Mouse (Mus musculus): ENCODE measurements at regions not wholly inside any gene's neighbourhood (a gene's known extent, or its start where the extent isn't known, plus 50 kb on each side); places are given as distances from the start of the nearest gene placed in this dataset.
"Not testable (repeated sequence)": the region's sequence is repeated elsewhere in the genome, so short reads cannot be mapped to it uniquely, and the experiment has no call there.

DNA sequence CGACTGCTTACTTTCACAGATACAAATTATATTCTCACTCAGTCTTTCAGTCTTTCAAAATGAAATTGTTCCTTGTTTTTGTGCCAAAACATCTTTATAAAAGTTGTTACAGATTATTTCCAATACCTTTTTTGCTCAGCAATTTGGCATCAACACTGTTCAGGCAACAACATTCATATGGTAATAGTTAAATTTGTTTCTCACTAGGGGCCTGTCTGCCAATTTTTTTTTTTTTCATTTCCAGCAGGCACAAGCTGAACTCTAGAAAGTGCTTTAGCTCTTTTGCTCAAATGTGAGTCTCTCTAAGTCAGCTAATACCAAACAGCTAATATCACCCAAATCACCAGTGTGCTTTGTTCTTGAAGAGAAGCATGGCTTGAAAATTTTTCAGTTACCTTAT, 199.4 kb downstream of the Antxr2 start:
- Histone ChIP-seq H3K27me3 (ENCODE audit: low read depth, poor library complexity, severe bottlenecking) (no peaks in the 10 kb centered on the region), H3K4me3 (no peak overlapping the region), H3K27ac (replicated peaks) (no peak overlapping the region), H3K4me1 (no peaks in the 10 kb centered on the region), H3K9me3 (replicated peaks) (no peaks in the 10 kb centered on the region), H3K36me3 (no peaks in the 10 kb centered on the region)
- no peak for DNase-seq (ENCODE audit: low spot score)
- 86% methylated on average over 1 of the region's 1 CpGs for WGBS

GRCm38 (mm10) chr5:97817485-97817884, 213.4 kb downstream of the Antxr2 start:
- Histone ChIP-seq H3K36me3 (no peaks in the 10 kb centered on the region), H3K4me1 (no peaks in the 10 kb centered on the region), H3K4me3 (no peak overlapping the region), H3K9me3 (replicated peaks) (no peaks in the 10 kb centered on the region), H3K27ac (replicated peaks) (no peak overlapping the region), H3K27me3 (ENCODE audit: low read depth, poor library complexity, severe bottlenecking) (no peaks in the 10 kb centered on the region)
- 85% methylated on average over 3 of the region's 3 CpGs for WGBS
- no peak for DNase-seq (ENCODE audit: low spot score)

- H3K36me3 ChIP-seq: no peaks in the 10 kb centered on the region
- no peak overlapping the region for H3K27ac ChIP-seq (replicated peaks)
- WGBS: 96% methylated on average over 6 of the region's 6 CpGs
- H3K9me3 ChIP-seq (replicated peaks): no peaks in the 10 kb centered on the region
- no peak overlapping the region for H3K4me3 ChIP-seq
- DNase-seq (ENCODE audit: low spot score): no peak
- no peaks in the 10 kb centered on the region for H3K4me1 ChIP-seq
- H3K27me3 ChIP-seq (ENCODE audit: low read depth, poor library complexity, severe bottlenecking): no peaks in the 10 kb centered on the region
Measured at GRCm38 (mm10) chr5:97815357-97815756, 215.5 kb downstream of the Antxr2 start.

GRCm38 (mm10) chr5:97814700-97815099, 216.1 kb downstream of the Antxr2 start:
- 95% methylated on average over 2 of the region's 2 CpGs for WGBS
- H3K27me3 ChIP-seq (ENCODE audit: low read depth, poor library complexity, severe bottlenecking): no peaks in the 10 kb centered on the region
- H3K27ac ChIP-seq (replicated peaks): no peak overlapping the region
- no peaks in the 10 kb centered on the region for H3K4me1 ChIP-seq
- no peak overlapping the region for H3K4me3 ChIP-seq
- no peaks in the 10 kb centered on the region for H3K9me3 ChIP-seq (replicated peaks)
- DNase-seq (ENCODE audit: low spot score): no peak
- no peaks in the 10 kb centered on the region for H3K36me3 ChIP-seq

DNA sequence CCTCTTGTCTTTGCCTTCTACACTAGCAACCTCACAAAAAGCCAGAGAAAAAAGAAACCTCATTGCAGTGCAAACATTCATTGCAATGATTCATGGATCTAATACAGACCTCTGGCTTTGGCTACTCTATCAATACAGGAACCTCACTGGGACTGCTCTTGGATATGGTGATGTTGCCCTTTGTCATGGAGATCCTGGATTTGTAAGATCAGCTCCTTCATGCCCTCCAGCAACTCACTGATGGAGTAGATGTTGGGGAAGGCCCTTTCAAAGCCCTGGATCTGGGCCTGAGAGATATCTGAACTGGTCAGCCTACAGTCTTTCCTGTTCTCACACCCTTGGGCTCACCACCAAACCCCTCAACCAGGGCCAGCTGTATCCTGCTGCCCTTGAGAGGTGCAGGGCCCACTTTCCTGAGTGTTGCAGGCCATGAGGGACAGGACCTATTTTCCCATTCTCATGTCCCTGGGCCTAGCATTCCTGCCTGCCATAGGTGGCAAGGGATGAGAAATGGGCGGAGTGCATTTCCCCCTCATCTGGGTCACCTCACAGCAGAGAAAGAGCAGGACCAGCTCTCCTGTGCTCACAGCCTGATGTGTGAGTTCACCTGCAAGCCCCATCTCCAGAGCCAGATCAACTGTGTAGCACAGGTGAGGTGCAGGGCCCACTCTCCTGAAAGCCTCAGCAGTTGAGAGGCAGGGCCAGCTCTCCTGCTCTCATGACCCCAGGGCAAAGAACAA, 218.1 kb downstream of the Antxr2 start:
- Histone ChIP-seq H3K27me3 (ENCODE audit: low read depth, poor library complexity, severe bottlenecking) (no peaks in the 10 kb centered on the region), H3K4me3 (no peak overlapping the region), H3K9me3 (replicated peaks) (no peaks in the 10 kb centered on the region), H3K4me1 (no peaks in the 10 kb centered on the region), H3K27ac (replicated peaks) (no peak overlapping the region), H3K36me3 (no peaks in the 10 kb centered on the region)
- WGBS: 86% methylated on average over 1 of the region's 1 CpGs
- no peak for DNase-seq (ENCODE audit: low spot score)

DNA sequence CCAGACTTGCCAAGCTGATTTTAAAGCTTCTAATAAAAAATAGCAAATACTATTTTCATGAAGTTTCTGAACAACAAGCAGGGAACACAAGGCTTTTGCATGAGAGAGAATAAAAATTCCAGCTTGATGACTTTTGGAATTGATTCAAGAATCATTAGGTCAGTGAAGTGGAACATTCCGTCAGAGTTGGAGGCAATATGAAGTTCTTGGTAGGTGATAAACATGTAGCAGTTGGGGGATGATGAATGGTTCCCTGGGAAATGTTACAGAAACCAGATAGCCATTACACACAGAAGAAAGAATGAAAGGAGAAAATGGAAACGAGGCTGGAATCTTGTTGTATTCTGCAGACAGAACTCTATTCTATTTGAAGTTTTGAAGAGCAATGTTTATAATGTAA, 221.8 kb downstream of the Antxr2 start:
- Histone ChIP-seq H3K4me1 (no peaks in the 10 kb centered on the region), H3K9me3 (replicated peaks) (no peaks in the 10 kb centered on the region), H3K27me3 (ENCODE audit: low read depth, poor library complexity, severe bottlenecking) (no peaks in the 10 kb centered on the region), H3K4me3 (no peak overlapping the region), H3K27ac (replicated peaks) (no peak overlapping the region), H3K36me3 (no peaks in the 10 kb centered on the region)
- DNase-seq (ENCODE audit: low spot score): no peak
- WGBS: 75% methylated on average over 2 of the region's 2 CpGs

DNA sequence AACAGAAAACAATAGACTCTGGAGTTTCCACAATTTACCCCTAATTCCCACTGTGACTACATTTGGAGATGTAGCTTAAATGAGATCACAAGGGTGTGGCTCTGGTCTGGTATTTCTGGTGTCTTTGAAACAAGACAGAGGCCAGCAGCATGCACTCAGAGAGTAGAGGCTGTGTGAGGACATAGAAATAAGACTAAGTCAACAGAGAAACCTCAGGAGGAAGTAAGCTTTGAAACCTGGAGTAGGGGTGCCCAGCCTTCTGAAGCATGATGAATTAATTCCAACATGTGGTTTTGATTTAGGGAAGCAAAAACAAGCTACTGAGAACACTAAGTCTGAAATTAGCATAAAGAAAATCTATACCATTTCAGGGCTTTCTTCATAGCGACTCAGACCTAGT, 223.7 kb downstream of the Antxr2 start:
- no peaks in the 10 kb centered on the region for H3K4me1 ChIP-seq
- no peak overlapping the region for H3K4me3 ChIP-seq
- no peaks in the 10 kb centered on the region for H3K36me3 ChIP-seq
- no peak overlapping the region for H3K27ac ChIP-seq (replicated peaks)
- H3K27me3 ChIP-seq (ENCODE audit: low read depth, poor library complexity, severe bottlenecking): no peaks in the 10 kb centered on the region
- 78% methylated on average over 1 of the region's 1 CpGs for WGBS
- H3K9me3 ChIP-seq (replicated peaks): no peaks in the 10 kb centered on the region
- DNase-seq (ENCODE audit: low spot score): no peak

DNA sequence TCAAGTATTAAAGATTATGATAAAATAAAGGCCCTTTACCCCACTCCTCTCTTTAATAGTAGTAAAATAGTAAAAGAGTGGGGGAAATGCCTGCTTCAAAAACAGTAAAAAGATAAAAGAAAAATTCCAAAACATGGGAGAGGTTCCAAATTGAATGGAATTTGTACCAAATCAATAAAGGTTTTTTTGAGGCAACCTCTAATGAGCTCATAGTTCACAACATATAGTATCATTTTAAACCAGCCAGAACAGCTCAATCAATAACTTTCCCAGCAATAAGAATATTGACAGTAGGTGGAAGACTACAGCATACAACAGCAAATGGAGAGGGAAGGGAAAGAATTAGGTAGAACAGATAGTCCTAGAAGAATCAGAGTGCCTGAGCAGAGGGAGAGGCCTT, 224.1 kb downstream of the Antxr2 start:
- no peaks in the 10 kb centered on the region for H3K9me3 ChIP-seq (replicated peaks)
- H3K27me3 ChIP-seq (ENCODE audit: low read depth, poor library complexity, severe bottlenecking): no peaks in the 10 kb centered on the region
- H3K36me3 ChIP-seq: no peaks in the 10 kb centered on the region
- no peaks in the 10 kb centered on the region for H3K4me1 ChIP-seq
- DNase-seq (ENCODE audit: low spot score): no peak
- H3K4me3 ChIP-seq: no peak overlapping the region
- H3K27ac ChIP-seq (replicated peaks): no peak overlapping the region

DNA sequence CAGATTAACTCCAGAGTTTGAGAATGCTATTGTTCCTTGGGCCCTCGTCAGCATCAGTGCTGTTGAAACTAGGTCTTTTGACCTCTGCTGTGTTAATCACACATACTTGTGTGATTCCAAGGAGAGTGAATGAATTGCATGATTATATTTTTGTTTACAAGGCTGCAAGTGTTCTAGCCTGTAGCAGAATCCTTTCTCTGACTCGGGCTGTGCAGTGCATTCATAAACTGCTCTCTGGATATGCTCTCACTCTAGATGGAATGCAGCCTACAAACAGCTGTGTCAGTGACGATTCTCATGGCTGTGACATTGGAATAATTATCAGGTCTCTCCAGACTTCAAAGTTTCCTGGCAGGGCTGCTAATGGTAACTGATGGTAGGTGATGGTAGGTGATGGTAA, 230.8 kb downstream of the Antxr2 start:
- Histone ChIP-seq H3K4me1 (peaks cover 6% of the 10 kb centered on the region; the same call in 1 of the 2 replicates), H3K36me3 (no peaks in the 10 kb centered on the region), H3K27ac (replicated peaks) (no peak overlapping the region), H3K4me3 (no peak overlapping the region), H3K27me3 (ENCODE audit: low read depth, poor library complexity, severe bottlenecking) (no peaks in the 10 kb centered on the region), H3K9me3 (replicated peaks) (no peaks in the 10 kb centered on the region)
- 49% methylated on average over 3 of the region's 3 CpGs for WGBS
- no peak for DNase-seq (ENCODE audit: low spot score)

- no peaks in the 10 kb centered on the region for H3K9me3 ChIP-seq (replicated peaks)
- H3K27me3 ChIP-seq (ENCODE audit: low read depth, poor library complexity, severe bottlenecking): no peaks in the 10 kb centered on the region
- no peak overlapping the region for H3K27ac ChIP-seq (replicated peaks)
- no peak overlapping the region for H3K4me3 ChIP-seq
- no peak for DNase-seq (ENCODE audit: low spot score)
- 91% methylated on average over 9 of the region's 9 CpGs for WGBS
- no peaks in the 10 kb centered on the region for H3K36me3 ChIP-seq
- H3K4me1 ChIP-seq: no peaks in the 10 kb centered on the region
Measured at GRCm38 (mm10) chr5:97788175-97788574, 242.7 kb downstream of the Antxr2 start.

DNA sequence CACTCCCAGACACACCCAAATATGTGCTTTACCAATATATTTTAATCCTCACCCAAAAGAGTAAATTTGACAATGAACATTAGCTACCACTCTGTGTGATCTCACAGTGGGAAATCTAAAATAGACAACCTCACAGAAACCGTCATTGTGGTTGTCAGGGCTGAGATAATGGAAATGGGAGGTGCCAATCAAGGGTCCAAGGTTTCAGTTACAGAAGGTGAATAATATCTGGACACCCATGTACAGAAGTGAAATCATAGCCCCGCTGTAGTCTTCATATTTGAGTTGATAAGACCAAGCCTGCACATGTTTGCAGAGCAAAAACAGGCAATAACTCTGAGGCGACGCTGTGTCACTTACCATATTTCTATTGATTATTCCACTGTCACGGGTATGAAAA, 243.8 kb downstream of the Antxr2 start:
- H3K27ac ChIP-seq (replicated peaks): no peak overlapping the region
- no peak overlapping the region for H3K4me3 ChIP-seq
- 89% methylated on average over 5 of the region's 5 CpGs for WGBS
- DNase-seq (ENCODE audit: low spot score): no peak
- H3K9me3 ChIP-seq (replicated peaks): no peaks in the 10 kb centered on the region
- H3K27me3 ChIP-seq (ENCODE audit: low read depth, poor library complexity, severe bottlenecking): no peaks in the 10 kb centered on the region
- H3K4me1 ChIP-seq: no peaks in the 10 kb centered on the region
- H3K36me3 ChIP-seq: no peaks in the 10 kb centered on the region

DNA sequence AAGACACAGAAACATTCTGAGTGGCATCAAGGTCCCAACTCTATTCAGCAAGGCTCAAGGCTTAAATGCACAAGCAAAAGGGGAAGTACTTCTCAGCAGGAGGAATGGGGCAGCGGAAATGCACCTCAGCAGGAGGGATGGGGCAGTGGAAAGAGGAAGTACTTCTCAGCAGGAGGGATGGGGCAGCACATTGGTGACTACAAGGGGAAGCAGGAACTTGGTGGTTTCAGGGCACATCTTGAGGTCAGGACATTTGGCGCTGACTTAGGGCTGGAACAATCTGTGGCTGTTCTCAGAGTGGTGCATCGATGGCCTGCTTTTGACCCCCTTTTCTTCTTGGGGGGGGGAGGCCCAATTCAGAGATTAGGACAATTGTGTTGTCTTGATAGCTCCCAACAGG, 255.7 kb downstream of the Antxr2 start:
- not testable (repeated sequence) for H3K27me3 ChIP-seq (ENCODE audit: low read depth, poor library complexity, severe bottlenecking); H3K4me1 ChIP-seq; H3K27ac ChIP-seq (replicated peaks); DNase-seq (ENCODE audit: low spot score); H3K9me3 ChIP-seq (replicated peaks); H3K4me3 ChIP-seq; H3K36me3 ChIP-seq
- 88% methylated on average over 3 of the region's 3 CpGs for WGBS

GRCm38 (mm10) chr5:97773451-97773850, 257.4 kb downstream of the Antxr2 start:
- not testable (repeated sequence) for H3K9me3 ChIP-seq (replicated peaks); H3K4me3 ChIP-seq; DNase-seq (ENCODE audit: low spot score); H3K27ac ChIP-seq (replicated peaks); H3K36me3 ChIP-seq; H3K27me3 ChIP-seq (ENCODE audit: low read depth, poor library complexity, severe bottlenecking); H3K4me1 ChIP-seq
- WGBS: 77% methylated on average over 4 of the region's 4 CpGs

- 88% methylated on average over 2 of the region's 2 CpGs for WGBS
- Histone ChIP-seq H3K27me3 (ENCODE audit: low read depth, poor library complexity, severe bottlenecking) (no peaks in the 10 kb centered on the region), H3K27ac (replicated peaks) (no peak overlapping the region), H3K36me3 (no peaks in the 10 kb centered on the region), H3K4me3 (no peak overlapping the region), H3K9me3 (replicated peaks) (no peaks in the 10 kb centered on the region), H3K4me1 (no peaks in the 10 kb centered on the region)
- no peak for DNase-seq (ENCODE audit: low spot score)
Measured at GRCm38 (mm10) chr5:97737339-97737738, 280.5 kb upstream of the Gk2 start.
